Mouse (Mus musculus): Measurements from ENCODE around the gene Map3k14.

The Map3k14 gene

DNA sequence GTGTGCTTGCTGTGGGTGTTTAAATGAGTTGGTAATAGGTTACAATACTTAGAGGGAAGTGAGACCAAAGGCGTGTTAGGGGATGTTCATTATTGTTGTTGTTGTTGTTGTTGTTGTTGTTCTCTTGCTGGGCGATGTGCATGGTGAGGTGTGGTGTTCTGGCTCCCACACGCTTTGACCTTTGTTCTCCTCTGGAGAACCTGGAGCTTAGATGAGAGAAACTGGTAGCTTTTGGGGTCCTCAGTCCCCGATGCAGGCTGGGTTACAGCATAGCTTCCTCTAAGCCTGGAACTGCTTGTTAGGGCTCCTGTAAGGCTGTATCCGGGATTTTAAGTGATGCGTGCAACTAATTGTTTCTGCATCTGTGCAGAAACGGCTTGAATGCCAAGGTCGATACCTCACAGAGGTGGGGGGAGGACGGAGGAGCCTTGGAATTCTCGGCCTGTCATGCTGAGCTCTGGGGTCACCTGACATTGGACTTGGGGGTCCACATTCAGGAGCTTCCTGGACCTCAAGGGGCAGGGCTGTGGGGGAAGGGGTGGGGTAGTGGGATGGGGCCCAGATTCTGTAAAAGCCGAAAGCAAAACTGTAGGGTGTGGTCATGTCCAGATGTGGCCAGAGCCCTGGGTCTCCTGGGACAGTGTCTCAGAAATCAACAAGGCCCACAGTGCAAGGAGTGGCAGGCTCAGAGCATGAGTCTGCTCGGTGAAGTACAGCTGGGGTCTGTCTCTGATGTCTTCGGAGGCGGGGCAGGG is 91.4 kb downstream of the Map3k14 start:
- peak; percentile 43 for DNase-seq (ENCODE audit: low read depth, low spot score)

DNA sequence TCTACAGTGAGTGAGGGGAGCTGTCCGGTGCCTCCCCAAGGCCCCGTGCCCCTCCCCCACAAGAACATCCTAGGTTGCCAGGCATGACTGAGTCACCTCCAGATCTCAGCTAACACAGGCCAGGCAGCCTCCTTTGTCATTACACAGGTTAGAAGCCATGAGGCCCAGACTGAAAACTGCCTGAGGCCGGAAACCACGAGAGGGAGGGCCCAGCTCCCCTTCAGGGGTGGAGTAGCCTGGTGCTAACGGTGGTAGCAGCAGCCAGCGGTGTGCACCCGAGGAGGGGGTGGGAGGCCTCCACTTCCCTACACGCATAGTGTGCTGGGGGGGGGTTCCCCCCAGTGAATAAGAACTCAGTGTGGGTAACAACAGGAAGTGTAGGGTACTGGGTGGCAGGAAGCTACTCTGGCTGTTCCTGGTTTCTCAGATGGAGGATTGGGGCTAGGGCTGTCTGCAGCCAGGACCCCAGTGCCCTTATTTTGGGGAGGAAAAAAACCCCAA is 92.3 kb downstream of the Map3k14 start:
- peak; percentile 79 for DNase-seq (ENCODE audit: low read depth, low spot score)

DNA sequence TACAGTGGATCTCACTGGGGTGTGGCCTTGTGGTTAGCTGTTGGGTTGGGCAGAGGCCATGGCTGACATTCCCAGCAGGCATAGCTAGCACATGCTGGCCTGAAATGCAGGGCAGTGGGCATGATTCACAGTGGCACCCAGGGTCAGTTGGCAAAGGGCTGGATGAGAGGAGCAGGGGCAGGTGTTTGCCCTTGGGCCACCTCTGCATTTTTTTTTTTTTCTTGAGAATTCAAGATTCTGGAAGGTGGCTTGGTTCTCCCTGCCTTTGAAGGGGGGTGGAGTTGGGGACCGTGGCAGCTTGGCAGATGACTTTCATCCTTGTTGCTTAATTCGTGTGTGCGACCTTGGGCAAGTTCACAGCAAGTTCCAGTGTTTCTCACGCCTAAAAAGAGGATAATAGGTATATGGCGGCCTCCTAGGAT is 92.8 kb downstream of the Map3k14 start:
- no peak for DNase-seq (ENCODE audit: low read depth, low spot score)

DNA sequence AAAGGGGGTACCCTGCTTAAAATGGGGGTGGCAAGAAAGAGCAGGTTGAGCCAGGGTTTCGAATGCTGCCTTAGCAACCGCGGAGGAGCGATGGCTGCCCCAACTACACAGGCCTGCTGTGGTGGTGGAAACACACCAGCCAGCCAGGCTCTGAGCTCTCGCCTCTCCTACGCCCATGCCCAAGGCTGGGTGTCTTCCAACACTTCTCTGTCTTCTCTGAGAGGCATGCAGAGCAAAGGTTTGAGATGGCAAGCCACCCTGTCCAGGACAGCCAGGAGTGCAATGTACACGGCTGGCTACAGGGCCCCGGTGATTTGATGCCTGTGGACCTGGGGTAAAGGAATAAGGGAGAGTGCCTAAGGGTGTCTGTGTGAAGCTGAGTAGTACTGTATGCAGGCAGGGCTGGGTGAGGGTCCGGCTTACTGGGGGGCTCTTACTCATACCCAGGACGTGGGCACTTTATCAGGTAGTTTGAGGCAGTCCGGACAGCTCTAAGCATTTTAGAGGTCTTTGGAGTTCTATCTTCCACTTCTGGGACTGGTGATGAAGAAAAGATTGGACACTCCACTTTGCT is 93.4 kb downstream of the Map3k14 start:
- no peak for DNase-seq (ENCODE audit: low read depth, low spot score)

DNA sequence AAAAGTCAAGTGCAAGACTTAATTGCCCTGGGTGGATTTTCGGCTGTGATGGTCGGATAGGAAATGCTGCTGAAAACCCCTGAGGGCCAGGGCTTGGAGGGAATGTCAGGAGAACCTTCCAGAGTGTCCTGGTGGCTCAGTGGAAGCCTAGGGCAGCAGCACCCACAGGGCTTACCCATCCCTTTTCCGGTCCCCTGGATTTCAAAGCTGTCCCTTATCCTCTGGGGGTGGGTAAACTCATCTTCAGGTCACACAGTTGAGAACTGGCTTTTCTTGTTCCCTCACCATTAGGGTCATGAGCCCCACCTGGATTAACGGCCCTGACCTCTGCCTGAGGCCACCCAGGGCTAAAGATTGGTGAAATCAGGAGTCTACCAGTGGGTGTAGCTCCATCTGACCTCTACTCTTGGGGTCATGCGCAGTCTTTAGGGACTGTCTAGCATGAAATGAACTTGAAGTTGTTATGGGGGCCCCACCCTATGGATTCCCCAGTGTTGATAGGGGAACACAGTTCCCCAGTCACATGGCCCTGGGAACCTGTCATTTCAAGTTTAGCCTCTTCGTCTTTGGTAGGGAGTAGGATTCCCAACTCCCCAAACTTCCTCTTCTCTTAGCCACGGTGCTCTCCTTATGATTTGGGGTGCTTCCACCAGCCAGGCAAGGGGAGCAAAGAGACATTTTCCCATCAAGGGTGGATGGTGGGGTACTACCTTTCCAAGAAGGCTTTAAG is 94.1 kb downstream of the Map3k14 start:
- DNase-seq (ENCODE audit: low read depth, low spot score): no peak

DNA sequence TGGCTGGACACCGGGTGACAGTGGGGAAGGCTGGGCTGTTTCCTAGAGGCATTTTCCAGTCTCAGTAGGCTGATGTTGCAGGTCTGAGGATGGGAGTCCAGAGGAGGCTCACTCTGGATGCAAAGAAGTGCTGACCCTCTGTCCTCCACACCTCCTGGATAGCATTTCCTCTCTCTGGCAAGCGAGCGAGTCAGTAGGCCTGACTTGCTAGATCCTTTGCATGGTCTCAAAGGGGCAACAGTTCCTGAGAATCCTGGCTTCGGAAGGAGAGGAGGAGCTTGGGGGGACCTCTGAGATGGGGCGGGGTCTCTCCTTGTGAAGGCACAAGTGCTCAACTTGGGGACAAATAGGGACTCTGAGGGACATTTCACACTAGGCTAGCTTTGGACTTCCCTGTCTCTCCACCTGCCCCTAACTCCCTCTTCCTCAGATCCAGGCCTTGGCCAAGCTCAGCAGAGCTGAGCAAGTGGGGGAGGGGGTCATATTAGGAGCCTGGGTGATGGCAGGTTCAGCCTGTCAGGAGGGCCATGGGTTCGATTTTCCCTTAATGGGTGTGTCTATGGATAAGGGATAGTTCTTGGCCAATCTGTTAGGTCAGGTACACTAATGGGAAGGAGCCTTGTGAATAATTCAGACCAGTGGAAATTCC is 94.8 kb downstream of the Map3k14 start:
- DNase-seq (ENCODE audit: low read depth, low spot score): peak; percentile 27

DNA sequence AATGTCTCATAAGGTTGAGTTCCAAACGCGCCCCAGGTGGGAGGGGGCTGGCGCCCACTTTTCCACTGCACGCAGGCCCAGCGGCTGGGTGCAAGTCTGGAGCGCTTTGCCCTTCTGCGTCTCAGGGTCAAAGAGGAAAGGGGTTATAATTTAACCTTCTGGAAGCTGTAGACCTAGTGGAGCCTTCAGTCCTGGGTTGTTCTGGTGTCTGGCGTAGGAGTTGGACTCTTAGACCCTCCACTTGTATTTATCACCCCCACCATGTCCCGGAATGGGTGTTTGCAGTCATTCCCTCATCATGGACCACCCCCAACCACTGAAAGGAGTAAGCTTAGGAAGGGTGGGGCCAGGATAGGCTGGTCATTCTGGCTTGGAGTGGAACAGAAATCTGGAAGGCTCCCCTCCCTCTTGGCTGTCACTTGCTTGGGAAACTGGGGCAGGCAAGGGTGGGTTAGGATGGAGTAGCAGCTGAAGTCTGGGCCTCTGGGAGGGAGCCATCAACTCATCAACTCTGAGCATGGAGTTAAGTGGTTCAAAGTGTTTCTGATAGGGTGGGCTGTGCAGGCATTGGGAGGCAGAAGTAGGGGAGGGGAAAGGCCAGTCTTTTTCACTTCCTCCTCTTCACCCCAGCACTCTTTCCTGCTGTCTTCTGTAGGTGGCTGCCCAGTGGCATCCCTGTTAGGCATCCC is 95.4 kb downstream of the Map3k14 start:
- DNase-seq (ENCODE audit: low read depth, low spot score): peak; percentile 56

DNA sequence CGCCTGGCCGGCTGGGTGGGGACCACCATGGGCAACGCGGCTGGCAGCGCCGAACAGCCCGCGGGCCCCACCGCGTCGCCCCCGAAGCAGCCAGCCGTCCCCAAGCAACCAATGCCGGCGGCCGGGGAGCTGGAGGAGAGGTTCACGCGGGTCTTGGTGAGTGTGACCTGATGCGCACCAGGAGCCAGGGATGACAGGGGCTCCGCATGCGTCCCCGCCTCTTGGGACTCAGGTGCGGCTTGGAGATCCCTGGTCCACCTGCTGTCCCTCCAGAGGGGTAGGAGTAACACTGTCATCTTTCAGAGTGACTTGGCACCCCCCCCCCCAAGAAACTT is 96.0 kb downstream of the Map3k14 start:
- DNase-seq (ENCODE audit: low read depth, low spot score): no peak

DNA sequence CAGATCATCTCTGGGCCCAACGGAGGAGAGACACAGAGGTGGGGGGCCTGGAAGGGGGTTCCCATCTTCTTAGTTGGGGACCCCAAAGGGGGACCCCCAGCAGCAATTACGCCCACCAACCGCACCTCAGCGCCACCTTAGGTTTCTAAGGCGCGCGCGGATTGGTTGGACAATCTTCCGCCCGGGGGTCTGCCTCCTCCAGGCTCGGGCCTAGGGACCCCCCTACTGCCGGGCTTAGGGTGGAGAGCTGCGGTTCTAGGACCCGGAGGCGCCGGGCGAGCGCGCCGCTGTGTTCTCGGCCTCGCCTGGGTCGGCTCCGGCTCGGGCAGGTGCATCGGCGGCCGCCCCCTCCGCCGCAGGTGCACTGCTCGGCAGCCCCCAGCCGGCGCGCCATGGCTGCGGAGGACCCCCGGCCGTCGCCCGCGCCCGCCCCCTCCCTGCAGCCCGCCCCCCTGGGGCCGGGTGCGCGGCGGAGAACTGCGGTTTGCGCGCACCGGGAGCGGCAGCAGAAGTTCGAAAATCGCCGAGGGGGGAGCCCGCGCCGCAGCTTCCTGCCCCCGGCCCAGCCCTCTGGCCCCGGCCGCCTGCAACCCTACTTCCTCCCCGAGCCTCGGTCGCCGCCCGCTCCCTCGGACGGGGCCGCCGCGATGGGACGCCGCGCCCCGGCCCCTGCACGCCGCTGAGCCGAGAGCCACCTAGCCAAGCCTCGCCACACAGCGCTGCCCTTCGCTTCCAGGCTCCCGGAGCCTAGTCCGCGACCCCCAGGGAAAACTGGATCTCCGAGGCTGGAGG is 96.6 kb downstream of the Map3k14 start, which contains the start of gene Fmnl1:
Gene Fmnl1, plus strand, starts transcription at position 614 of the 792 bp plus-strand sequence.
- DNase-seq (ENCODE audit: low read depth, low spot score): peak; percentile 69

DNA sequence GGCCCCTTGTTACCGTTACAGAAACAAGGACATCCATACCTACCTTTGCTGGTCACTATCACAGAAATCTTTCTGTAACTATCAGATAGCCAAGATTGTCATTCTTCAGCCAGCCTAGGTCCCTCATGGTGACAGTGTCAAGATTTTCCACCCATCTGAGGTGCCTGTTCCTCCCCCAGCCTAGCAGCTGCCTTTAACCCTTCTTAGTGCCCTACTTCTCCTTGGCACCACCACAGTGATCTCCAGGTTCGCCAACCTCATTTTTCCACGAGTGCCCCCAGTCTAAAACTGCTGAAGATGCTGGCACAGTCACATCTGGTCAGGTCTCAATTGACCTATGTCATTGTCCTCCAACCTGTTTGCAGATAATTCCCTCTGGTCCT is 97.2 kb downstream of the Map3k14 start:
- peak; percentile 21 for DNase-seq (ENCODE audit: low read depth, low spot score)
